Mouse (Mus musculus) urinary bladder, postnatal 10 days (tissue): Measurements from ENCODE around the gene Sdc1.

Experiments
- DNase-seq: peaks from one replicate; pipeline ENCODE4 v3.0.0; 2022; ENCODE audit warnings: low spot score

The Sdc1 gene

GRCm38 (mm10) chr12:8782565-8782964 is 11.4 kb downstream of the Sdc1 start:
- no peak for DNase-seq

GRCm38 (mm10) chr12:8784189-8784588 is 13.1 kb downstream of the Sdc1 start:
- no peak for DNase-seq

- no peak for DNase-seq
Observed at GRCm38 (mm10) chr12:8786476-8786875, 15.4 kb downstream of the Sdc1 start.

DNA sequence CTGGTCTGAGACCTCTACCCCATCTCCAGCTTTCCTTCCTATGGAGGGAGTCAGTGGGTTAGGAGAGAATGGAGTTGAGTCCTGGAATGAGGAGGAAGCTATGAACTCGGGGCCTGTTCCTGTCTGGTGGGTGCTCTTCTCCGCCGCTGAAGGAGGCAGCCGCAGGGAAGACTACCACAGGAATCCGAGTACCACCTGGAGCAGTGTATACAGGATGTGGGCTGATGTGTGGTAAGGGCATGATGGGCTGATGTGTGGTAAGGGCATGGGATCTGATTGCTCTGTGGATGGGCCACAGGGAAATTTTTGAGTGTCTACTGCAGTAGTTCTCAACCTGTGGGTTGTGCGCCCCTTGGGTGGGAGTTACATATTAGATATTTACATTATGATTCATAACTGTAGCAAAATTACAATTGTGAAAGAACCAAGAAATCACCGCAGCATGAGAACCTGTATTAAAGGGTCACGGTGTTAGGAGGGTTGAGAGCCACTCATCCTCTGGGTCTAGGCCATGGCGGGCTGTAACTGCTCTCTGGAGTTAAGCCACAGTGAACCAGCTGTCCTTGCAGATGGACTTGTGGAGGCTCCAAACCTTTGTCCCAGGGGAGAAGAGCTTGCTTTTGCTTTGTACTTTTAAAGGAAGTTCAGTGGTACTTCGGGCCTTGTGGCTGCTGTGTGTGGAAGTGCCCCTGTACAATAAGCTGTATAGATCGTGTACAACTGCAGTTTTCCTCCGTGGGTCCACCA is 16.0 kb downstream of the Sdc1 start:
- DNase-seq: no peak

- DNase-seq: no peak
Observed at GRCm38 (mm10) chr12:8788469-8788868, 17.3 kb downstream of the Sdc1 start.

GRCm38 (mm10) chr12:8790615-8791014 is 19.5 kb downstream of the Sdc1 start:
- no peak for DNase-seq

- DNase-seq: no peak
Observed at GRCm38 (mm10) chr12:8793410-8794051, 22.4 kb downstream of the Sdc1 start.

DNA sequence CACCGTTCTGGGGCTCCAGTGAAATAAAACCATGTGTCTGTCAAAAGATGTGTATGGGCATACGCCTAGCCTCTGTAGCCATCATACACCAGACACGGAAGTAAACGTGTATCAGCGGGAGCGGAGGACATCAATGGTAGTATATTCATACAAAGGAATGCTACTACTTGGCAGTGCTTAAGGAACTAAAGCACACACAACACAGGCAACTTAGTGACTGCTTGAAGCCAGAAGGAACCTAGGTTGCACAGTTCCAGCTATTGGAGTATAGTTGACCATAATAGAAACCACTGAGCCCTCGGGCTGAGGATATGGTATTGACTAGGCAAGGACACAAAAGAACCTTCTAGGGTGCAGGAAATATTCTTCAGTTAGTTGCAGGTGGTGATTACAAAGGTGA is 26.8 kb downstream of the Sdc1 start:
- no peak for DNase-seq

GRCm38 (mm10) chr12:8798486-8799020 is 27.4 kb downstream of the Sdc1 start:
- no peak for DNase-seq

DNA sequence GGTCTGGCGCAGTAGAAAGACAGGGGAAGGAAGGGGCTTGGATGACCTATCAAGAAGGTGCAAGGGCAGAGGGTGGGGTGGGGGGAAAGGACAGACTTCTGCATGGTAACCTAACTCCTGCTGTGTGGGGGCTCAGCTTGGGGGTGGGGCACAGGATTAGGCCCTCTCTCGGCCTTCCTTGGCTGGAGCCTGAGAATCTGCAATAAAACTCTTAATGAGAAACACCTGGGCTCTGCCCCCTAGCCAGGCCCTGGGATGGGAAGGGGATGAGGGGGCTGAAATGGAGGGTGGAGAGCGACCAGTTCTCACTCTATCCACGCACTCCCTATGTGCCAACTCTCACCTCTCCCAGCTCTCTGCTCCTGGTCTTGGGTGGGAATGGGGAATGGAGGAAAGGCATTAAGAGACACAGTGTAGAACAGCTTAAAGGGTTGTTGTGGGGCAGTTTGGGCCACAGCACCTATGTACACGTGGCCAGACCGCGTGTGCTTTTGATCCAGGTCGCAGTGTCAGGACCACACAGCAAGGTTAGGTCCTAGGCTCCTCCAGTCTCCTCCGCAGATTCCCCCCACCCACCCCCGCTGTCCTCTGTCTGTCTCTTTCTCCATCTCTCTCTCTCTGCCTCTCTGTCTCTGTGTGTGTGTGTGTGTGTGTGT is 32.4 kb downstream of the Sdc1 start:
- DNase-seq: no peak

DNA sequence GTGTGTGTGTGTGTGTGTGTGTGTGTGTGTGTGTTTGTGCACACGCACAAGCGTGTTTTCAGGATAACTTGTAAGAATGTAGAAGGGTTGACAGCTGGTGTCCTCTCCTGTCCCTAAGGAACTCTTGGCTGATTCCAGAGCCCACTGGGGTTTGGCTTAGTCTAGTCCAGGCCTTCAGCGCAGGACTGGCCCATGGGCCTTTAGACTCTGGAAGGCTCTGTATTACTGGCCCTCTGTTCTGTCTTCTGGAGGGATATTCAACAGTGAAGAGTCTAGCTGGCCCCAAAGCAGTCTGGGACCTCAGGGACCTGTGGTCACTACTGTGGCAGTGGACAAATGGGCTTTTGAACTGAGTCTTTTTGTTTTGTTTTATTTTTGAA is 32.9 kb downstream of the Sdc1 start:
- DNase-seq: no peak

DNA sequence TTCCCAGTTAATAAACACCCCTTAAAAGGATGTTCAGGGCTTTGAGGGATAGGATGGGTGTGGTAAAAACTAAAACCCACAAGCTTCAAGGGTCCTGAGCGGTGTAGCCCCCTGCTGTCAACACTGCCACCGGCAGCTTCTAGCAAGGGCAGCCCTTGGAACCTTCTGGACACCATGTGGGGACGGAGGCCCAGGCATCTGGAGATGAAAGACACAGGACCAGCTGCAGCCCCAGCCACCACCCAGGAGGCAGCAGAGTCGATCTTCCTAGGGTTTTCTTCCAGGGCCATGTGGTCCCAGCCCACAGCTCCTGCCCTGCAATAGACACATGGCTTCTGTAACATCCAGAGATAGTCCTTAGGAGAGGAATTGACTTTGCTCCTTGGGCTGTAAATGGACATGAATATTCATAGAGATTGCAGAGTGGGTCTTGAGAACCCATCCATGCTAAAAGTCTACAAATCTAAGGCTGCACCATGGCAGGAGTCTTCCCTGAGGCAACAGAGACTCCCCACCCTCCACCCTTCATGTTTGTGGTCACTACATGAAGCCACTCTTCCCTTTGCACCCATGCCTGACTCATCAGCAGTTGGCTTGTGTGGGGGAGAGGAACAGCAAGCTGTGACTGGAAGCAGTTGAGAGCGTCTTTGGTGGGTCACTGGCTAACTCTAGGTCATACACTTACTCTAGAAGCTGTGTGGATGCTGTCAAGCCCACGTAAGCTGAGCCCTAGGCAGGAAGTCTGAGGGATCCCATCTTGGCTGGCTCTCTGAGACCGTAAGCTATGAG is 34.0 kb downstream of the Sdc1 start:
- DNase-seq: no peak

DNA sequence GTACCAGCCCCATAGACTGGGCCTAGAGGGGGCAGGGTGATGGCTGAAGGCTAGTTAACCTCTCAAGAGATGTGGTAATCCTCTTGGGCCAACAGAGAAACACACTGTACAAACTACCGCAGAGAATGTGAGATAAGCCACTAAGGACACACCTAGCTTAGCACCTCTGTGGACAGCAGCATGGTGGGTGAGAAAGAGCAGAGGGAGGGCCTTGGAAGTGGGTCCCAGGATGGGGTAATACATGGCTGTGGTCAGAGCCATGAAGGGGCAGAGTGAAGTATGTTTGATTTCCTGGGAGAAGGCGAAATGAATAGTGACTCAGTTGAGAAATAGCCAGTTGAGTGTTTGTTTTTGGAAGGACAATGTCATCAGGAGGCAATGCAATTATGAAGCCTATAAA is 38.0 kb downstream of the Sdc1 start:
- no peak for DNase-seq

DNA sequence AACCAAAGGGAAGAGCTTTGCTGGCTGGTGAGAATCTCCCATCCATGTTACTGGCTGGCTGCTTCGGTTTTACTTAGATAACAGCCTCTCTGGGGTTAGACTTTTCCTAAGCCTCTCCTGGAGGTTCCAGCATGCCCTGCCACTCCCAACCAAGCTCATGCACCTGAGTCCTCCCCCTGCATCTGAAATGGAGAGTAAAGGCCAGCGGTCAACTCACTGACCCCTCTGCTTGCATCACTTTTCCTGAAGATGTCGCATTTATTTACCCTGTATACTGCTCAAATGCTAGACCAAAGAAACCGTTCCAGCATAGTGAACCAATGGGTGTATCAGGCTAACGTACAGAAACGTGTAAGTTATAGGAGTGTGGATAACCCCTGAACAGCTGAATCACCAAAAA is 38.5 kb downstream of the Sdc1 start:
- no peak for DNase-seq

GRCm38 (mm10) chr12:8810966-8811365 is 39.8 kb downstream of the Sdc1 start:
- DNase-seq: no peak

DNA sequence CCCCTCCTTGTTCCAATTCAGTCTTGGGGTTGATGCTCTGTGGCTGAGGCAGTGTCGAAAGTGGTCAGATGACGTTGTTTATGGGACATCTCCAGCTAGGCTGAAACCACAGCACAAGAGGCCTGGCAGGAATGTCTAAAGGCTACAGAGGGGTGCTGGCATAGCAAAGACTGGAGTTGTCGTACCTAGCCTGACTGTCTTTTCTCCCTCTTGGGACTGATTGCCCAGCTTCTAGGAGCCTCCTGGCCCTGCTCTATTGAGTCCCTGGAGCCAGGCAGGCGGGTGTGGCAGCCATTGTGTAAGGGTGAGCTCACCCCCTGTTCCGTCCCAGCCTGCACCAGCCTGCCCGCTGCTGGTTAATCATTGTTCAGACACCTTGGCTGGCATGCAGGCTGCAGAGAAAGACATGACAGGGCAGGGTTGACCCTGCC is 40.3 kb downstream of the Sdc1 start:
- DNase-seq: no peak

GRCm38 (mm10) chr12:8811894-8812560 is 40.9 kb downstream of the Sdc1 start:
- no peak for DNase-seq

DNA sequence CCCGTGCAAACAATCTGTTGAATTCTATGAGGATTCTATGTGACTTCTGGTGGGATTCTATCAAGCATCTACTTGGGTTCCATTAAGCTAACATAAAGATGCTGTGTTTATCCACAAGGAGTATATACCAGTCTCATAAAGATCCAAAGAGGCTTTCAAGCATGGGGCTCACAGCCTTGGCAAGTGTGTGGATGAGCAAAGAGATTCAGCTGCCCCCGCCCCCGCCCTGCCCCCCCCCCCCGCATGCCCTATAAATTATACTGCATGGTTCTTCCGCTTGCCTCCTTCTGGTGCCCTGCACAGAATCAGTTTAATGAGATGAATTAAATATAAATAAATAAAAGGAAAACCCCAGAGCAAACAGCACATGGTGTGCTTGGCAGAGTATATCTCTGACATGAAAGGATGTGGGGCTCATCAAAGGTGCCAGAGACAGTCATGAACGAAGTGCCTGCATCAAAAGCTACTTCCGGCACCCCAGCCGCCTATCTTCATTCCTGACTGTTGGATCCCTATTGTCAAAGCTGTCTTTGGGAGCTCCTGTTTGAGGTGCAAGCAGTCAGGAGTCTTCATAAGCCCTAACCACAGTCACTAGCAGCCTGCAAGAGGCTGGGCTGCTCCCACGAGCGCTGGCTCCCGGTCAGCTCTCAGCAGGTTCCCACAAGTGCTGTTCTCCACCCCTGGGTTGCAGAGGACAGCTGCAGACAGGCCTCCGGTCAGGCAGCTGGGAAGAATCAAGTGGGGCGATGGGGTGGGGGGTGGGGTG is 46.5 kb downstream of the Sdc1 start:
- DNase-seq: no peak

DNA sequence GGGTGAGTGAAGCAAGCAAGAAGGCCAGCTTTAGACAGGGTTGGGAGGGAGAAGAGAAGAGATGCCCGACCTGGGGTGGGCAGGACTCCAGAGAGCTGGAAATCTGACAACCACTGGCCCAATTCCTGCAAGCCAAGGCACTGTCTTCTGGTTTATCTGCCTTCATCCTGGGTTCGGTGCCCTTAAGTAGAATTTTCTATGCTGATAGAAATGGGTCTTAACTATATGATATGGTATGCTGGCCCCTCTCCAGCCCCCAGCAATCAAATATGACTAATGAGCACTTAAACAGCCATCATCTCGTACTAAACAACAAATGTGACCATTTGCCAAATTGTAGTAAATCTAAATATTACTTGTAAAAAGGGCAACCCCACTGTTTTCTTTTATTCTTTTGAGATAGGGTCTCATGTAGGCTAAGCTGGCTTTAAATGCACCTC is 47.1 kb downstream of the Sdc1 start:
- DNase-seq: no peak

GRCm38 (mm10) chr12:8824995-8825703 is 54.0 kb downstream of the Sdc1 start:
- no peak for DNase-seq
